Mouse (Mus musculus) heart, adult 2 months (tissue): ENCODE measurements around the gene Fam171b.

ENCODE experiments used
- CTCF ChIP-seq: fragments of 200-600 bp; IDR thresholded peaks from 2 replicates; pipeline ENCODE4 v1.8.1; 2022; ENCODE audit warnings: antibody characterized with exemption, mild to moderate bottlenecking, moderate library complexity
- EP300 ChIP-seq: fragments of 200-500 bp; IDR thresholded peaks from 2 replicates; pipeline ENCODE4 v1.6.1; 2011; ENCODE audit warnings: low read depth, low read length, control low read depth; ENCODE audit not compliant: insufficient read depth

DNA sequence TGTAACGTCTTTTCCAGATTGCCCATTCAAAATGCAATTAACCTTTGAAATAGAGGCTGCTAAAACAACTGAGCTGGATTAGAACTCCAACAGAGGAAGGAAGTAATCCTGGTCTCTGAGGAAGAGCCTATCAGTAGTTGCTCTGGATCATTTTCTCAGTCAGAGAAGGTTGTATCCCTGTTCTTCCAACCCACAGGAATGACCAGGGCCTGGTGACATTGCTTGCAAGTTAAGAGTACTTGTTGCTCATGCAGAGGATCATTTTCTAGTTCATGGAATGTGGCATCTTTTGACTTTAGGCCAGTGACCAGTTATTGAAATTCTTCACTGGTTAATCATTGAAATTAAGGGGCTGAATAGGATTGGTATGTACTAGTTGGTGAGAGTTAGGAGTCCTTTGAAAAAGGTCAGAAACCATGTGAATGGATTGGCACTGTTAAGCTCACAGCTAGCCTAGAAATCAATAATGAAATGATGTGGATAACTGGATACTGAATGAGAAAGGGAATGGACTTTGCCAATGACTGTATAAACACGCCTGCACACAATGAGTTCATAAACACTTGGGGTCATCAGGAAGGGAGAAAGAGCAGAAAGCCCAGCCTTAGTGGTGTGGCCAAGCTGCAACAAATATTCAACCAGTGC, 89.6 kb downstream of the Fam171b start:
- no peak for TF ChIP-seq EP300
- no peak for TF ChIP-seq CTCF
